Mouse (Mus musculus): ENCODE data around the gene Xxylt1. TPM values are rescaled to one million over a fixed set of nuclear protein-coding genes. Genes with fewer than 3 reads are reported as not detected.
"Not testable (repeated sequence)": the region's sequence is repeated elsewhere in the genome, so short reads cannot be mapped to it uniquely, and the experiment has no call there.

Gene Xxylt1
- total and polyA plus RNA-seq, 2 experiments from 2014 or later = 21.0 to 32.8 TPM

DNA sequence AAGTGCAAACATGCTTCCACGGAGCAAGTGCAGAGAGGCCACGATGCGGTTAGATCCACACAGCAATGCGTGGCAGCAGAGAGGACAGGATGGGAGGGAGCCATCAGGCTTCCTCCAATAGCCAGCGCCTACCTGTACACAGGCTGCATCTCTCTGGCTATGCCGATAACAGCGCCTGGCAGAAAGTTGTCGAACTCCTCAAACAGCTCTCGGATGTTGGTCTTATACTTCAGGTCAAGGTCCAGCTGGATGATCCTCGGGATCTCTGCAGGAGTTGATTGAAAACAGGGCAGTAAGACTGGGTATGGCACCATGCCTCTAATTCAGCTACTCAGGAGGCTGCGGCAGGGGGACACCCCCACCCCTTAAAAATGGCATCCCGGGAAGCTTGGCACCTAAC, 73.7 kb downstream of the Xxylt1 start:
- no peak for TF ChIP-seq CTCF (IDR thresholded peaks at IDR 0.05; ENCODE audit: low read depth)
- no peak overlapping the region for H3K9ac ChIP-seq (replicated peaks; ENCODE audit: low read length)
- no peak for DNase-seq (ENCODE audit: low spot score)
- no peaks in the 10 kb centered on the region for H3K9me3 ChIP-seq (ENCODE audit: low read length)
- no peaks in the 10 kb centered on the region for H3K36me3 ChIP-seq (ENCODE audit: insufficient read depth, low read length)
- WGBS = 87% methylated on average over 12 of the region's 12 CpGs
- no peak overlapping the region for H3K27ac ChIP-seq
- no peaks in the 10 kb centered on the region for H3K27me3 ChIP-seq (ENCODE audit: insufficient read depth, low read length)
- peaks cover 19% of the 10 kb centered on the region for H3K4me1 ChIP-seq (ENCODE audit: insufficient read depth, low read length)
- H3K4me3 ChIP-seq (ENCODE audit: low read length) = no peak overlapping the region
- ATAC-seq = no peak
- H3K4me2 ChIP-seq (ENCODE audit: low read depth, low read length) = no peak overlapping the region

GRCm38 (mm10) chr16:31005693-31006092, 75.5 kb downstream of the Xxylt1 start:
- Histone ChIP-seq H3K4me2 (ENCODE audit: low read depth, low read length) (no peak overlapping the region), H3K36me3 (ENCODE audit: insufficient read depth, low read length) (no peaks in the 10 kb centered on the region), H3K4me3 (ENCODE audit: low read length) (no peak overlapping the region), H3K9ac (replicated peaks; ENCODE audit: low read length) (no peak overlapping the region), H3K27ac (no peak overlapping the region), H3K27me3 (ENCODE audit: insufficient read depth, low read length) (no peaks in the 10 kb centered on the region), H3K9me3 (ENCODE audit: low read length) (no peaks in the 10 kb centered on the region), H3K4me1 (ENCODE audit: insufficient read depth, low read length) (peaks cover 23% of the 10 kb centered on the region)
- ATAC-seq (no peak), DNase-seq (ENCODE audit: low spot score) (no peak)
- TF ChIP-seq CTCF (IDR thresholded peaks at IDR 0.05; ENCODE audit: low read depth) = no peak
- 64% methylated on average over 7 of the region's 7 CpGs for WGBS

DNA sequence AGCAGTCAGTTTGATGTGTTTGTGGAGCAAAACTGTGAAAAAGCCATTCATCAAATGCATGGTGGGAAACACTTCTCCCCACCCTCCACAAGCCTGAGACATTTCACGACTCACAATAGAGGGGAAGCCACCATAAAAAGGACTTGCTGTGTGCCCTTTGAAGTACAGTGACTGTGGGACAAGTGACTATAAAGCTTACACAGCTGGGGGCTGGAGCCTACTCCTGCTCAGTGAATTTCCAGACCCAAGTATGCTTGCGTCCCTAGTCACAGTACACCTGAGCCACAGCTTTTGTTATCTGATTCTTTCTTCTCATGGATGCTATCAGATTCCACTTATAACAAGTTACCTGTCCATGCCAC, 76.9 kb downstream of the Xxylt1 start:
- no peak overlapping the region for H3K4me2 ChIP-seq (ENCODE audit: low read depth, low read length)
- no peak for TF ChIP-seq CTCF (IDR thresholded peaks at IDR 0.05; ENCODE audit: low read depth)
- peak overlapping the region; percentile 68 for H3K27ac ChIP-seq
- H3K9ac ChIP-seq (replicated peaks; ENCODE audit: low read length) = no peak overlapping the region
- WGBS = 23% methylated on average over 2 of the region's 2 CpGs
- H3K36me3 ChIP-seq (ENCODE audit: insufficient read depth, low read length) = no peaks in the 10 kb centered on the region
- DNase-seq (ENCODE audit: low spot score) (no peak), ATAC-seq (no peak)
- peaks cover 23% of the 10 kb centered on the region for H3K4me1 ChIP-seq (ENCODE audit: insufficient read depth, low read length)
- no peak overlapping the region for H3K4me3 ChIP-seq (ENCODE audit: low read length)
- no peaks in the 10 kb centered on the region for H3K9me3 ChIP-seq (ENCODE audit: low read length)
- no peaks in the 10 kb centered on the region for H3K27me3 ChIP-seq (ENCODE audit: insufficient read depth, low read length)

DNA sequence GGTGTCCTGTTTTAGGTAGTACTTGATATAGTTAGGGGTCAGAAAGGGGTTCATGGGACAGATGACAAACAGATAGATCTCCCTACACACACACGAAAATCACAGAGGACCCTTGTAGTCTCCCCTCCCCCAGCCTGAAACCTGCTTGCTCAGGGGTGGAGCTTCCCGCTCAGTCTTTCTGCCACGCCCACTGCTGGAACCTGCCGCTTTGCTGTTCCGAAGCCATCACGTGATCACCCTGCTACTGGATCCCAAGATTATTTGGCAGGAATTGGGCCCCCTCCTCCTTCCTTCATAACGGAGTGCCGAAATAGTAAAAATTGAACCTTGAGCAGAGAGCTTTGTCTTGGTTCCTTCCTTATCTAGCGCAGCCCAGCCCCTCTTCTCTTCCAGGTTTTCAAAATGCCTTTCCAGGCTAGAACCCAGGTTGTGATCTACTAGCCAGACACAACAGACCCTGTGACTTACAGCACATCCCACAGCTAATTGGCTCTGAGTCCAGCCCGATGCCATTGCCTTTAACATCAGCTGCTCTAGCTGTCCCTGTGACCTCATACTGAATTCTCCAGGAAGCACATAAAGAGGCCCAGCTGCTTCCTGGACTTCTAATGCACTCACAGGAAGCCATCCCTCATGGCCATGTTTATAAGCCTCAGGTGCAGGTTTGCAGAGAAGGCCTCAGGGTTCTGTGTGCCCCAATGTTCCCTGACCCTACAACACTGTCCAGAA, 77.5 kb downstream of the Xxylt1 start:
- H3K9ac ChIP-seq (replicated peaks; ENCODE audit: low read length); H3K27me3 ChIP-seq (ENCODE audit: insufficient read depth, low read length); H3K36me3 ChIP-seq (ENCODE audit: insufficient read depth, low read length); H3K9me3 ChIP-seq (ENCODE audit: low read length); H3K4me3 ChIP-seq (ENCODE audit: low read length); ATAC-seq: not testable (repeated sequence)
- DNase-seq (ENCODE audit: low spot score) = peak; percentile 32
- WGBS = 15% methylated on average over 10 of the region's 10 CpGs
- Histone ChIP-seq H3K27ac (peak overlapping the region; percentile 68), H3K4me2 (ENCODE audit: low read depth, low read length) (peak overlapping the region; percentile 5; the same call in 1 of the 2 replicates), H3K4me1 (ENCODE audit: insufficient read depth, low read length) (peaks cover 20% of the 10 kb centered on the region)

DNA sequence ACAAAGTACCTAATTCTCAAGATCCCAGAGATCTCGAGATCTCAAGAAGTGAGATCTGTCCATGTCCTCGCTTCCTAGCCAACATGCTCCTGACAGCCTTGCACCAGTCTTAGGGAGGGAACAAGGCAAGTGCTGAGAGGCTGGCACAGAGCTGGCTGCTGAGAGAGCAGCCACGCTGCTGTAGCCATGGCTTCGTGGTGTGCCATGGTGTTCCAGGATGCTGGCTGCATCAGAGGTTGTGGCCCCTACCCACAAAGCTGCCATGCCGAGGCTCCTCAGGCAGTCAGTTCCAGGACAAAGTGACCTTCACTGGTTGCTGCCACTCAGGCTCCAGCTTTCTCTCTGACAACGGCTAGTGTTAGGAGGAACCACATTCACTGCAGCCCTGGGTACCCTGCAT, 78.3 kb downstream of the Xxylt1 start:
- Histone ChIP-seq H3K9ac (replicated peaks; ENCODE audit: low read length) (no peak overlapping the region), H3K27ac (peak overlapping the region; percentile 68), H3K27me3 (ENCODE audit: insufficient read depth, low read length) (no peaks in the 10 kb centered on the region), H3K9me3 (ENCODE audit: low read length) (no peaks in the 10 kb centered on the region), H3K4me3 (ENCODE audit: low read length) (no peak overlapping the region), H3K4me2 (ENCODE audit: low read depth, low read length) (0 out of 2 replicates have a peak overlapping the region, but pooled peaks have one; percentile 5), H3K4me1 (ENCODE audit: insufficient read depth, low read length) (peaks cover 18% of the 10 kb centered on the region), H3K36me3 (ENCODE audit: insufficient read depth, low read length) (no peaks in the 10 kb centered on the region)
- ATAC-seq (peak; percentile 73), DNase-seq (ENCODE audit: low spot score) (peak; percentile 48)
- WGBS = 35% methylated on average over 6 of the region's 6 CpGs
- no peak for TF ChIP-seq CTCF (IDR thresholded peaks at IDR 0.05; ENCODE audit: low read depth)

DNA sequence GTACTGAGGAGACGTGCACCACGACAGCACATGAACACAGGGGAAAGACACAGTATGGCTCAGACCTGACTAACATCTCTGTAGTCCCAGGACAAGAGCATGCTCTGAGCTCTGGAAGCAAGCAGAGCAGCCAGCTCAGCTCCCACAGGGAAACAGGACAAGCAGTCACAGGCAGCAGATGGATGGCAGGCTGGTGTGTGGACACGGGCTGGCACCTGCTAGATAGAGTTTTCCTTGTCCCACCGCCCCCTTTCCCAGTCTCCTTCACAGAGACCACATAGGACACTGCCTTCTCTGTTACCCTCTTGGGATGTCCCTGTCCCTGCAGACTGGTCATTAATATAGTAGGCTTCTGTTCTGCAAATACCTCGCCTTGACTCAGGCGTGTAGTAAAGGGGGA, 79.1 kb downstream of the Xxylt1 start:
- DNase-seq (ENCODE audit: low spot score) (peak; percentile 73), ATAC-seq (peak; percentile 79)
- TF ChIP-seq CTCF (IDR thresholded peaks at IDR 0.05; ENCODE audit: low read depth) = no peak
- Histone ChIP-seq H3K4me3 (ENCODE audit: low read length) (no peak overlapping the region), H3K27me3 (ENCODE audit: insufficient read depth, low read length) (no peaks in the 10 kb centered on the region), H3K4me1 (ENCODE audit: insufficient read depth, low read length) (peaks cover 18% of the 10 kb centered on the region), H3K4me2 (ENCODE audit: low read depth, low read length) (no peak overlapping the region), H3K9ac (replicated peaks; ENCODE audit: low read length) (no peak overlapping the region), H3K27ac (peak overlapping the region; percentile 68; the same call in 1 of the 2 replicates), H3K36me3 (ENCODE audit: insufficient read depth, low read length) (no peaks in the 10 kb centered on the region), H3K9me3 (ENCODE audit: low read length) (no peaks in the 10 kb centered on the region)
- WGBS = 50% methylated on average over 6 of the region's 6 CpGs

- TF ChIP-seq CTCF (IDR thresholded peaks at IDR 0.05; ENCODE audit: low read depth) = no peak
- no peak overlapping the region for H3K4me2 ChIP-seq (ENCODE audit: low read depth, low read length)
- no peaks in the 10 kb centered on the region for H3K27me3 ChIP-seq (ENCODE audit: insufficient read depth, low read length)
- WGBS = 82% methylated on average over 2 of the region's 2 CpGs
- H3K27ac ChIP-seq = no peak overlapping the region
- H3K9me3 ChIP-seq (ENCODE audit: low read length) = no peaks in the 10 kb centered on the region
- no peak overlapping the region for H3K9ac ChIP-seq (replicated peaks; ENCODE audit: low read length)
- H3K4me1 ChIP-seq (ENCODE audit: insufficient read depth, low read length) = peaks cover 12% of the 10 kb centered on the region
- ATAC-seq (no peak), DNase-seq (ENCODE audit: low spot score) (no peak)
- no peak overlapping the region for H3K4me3 ChIP-seq (ENCODE audit: low read length)
- H3K36me3 ChIP-seq (ENCODE audit: insufficient read depth, low read length) = no peaks in the 10 kb centered on the region
Observed at GRCm38 (mm10) chr16:30998711-30999110, 82.5 kb downstream of the Xxylt1 start.
